Mouse (Mus musculus) heart, embryonic 16.5 days (tissue): Measurements from ENCODE around the gene Tmtc3. TPM values are rescaled to one million over a fixed set of nuclear protein-coding genes. Genes with fewer than 3 reads are reported as not detected.
"Not testable (repeated sequence)": the region's sequence is repeated elsewhere in the genome, so short reads cannot be mapped to it uniquely, and the experiment has no call there.

Source experiments
- ATAC-seq: fragments of 200-750 bp; cut with Nextera tagmentation; replicated peaks from 2 replicates; pipeline ENCODE4 v1.8.0; 2017; ENCODE audit warnings: moderate number of reproducible peaks; ENCODE audit not compliant: insufficient read depth, low FRiP score; ENCODE audit errors: extremely low read depth
- H3K27ac ChIP-seq: fragments of 300-500 bp; sonication (generic); 2 replicates; pipeline ENCODE4 v1.5.1; 2014; ENCODE audit warnings: mild to moderate bottlenecking, low read length, control low read depth, moderate library complexity
- H3K27me3 ChIP-seq: fragments of 300-500 bp; sonication (generic); 2 replicates; pipeline ENCODE4 v1.6.1; 2014; ENCODE audit warnings: low read length, mixed read lengths; ENCODE audit not compliant: control insufficient read depth, insufficient read depth
- H3K36me3 ChIP-seq: fragments of 300-500 bp; sonication (generic); 2 replicates; pipeline ENCODE4 v1.6.1; 2014; ENCODE audit not compliant: control insufficient read depth, insufficient read depth
- H3K4me1 ChIP-seq: fragments of 300-500 bp; sonication (generic); 2 replicates; pipeline ENCODE4 v1.6.1; 2014; ENCODE audit warnings: low read length, mixed read lengths; ENCODE audit not compliant: control insufficient read depth, insufficient read depth
- H3K4me2 ChIP-seq: fragments of 300-500 bp; sonication (generic); 2 replicates; pipeline ENCODE4 v1.6.1; 2014; ENCODE audit warnings: low read depth, mild to moderate bottlenecking, control low read depth, low read length
- H3K4me3 ChIP-seq: fragments of 300-500 bp; sonication (generic); 2 replicates; pipeline ENCODE4 v1.5.1; 2014; ENCODE audit warnings: mild to moderate bottlenecking, control low read depth, low read length
- H3K9ac ChIP-seq: fragments of 300-500 bp; sonication (generic); 2 replicates; pipeline ENCODE4 v1.6.1; 2014; ENCODE audit warnings: low read length, control low read depth
- H3K9me3 ChIP-seq: fragments of 300-500 bp; sonication (generic); replicated peaks from 2 replicates; pipeline ENCODE4 v1.6.1; 2016; ENCODE audit warnings: low read length; ENCODE audit not compliant: control insufficient read depth
- WGBS: fragments of 180-500 bp; shearing (Covaris S2); extraction: QIAGEN DNeasy Blood & Tissue Kit; methylation state at CpG from one replicate; pipeline ENCODE4 v1.1.7; 2014; 5-methylcytosine and 5-hydroxymethylcytosine counted together
- polyA plus RNA-seq: library from polyadenylated mRNA; unstranded; fragments of >200 nt; fragmentation: Nextera tagmentation; extraction: Ambion mirVana; gene quantifications from 2 replicates; pipeline ENCODE4 v1.2.1, GENCODE M21; 2015

Tmtc3 gene
- polyA plus RNA-seq, 1 experiment from 2014 or later, result 12.5 TPM

GRCm38 (mm10) chr10:100479538-100479937 is 7.6 kb downstream of the Tmtc3 start:
- H3K4me1 ChIP-seq, result no peaks in the 10 kb centered on the region
- no peaks in the 10 kb centered on the region for H3K9me3 ChIP-seq
- 88% methylated on average over 3 of the region's 3 CpGs for WGBS
- no peak overlapping the region for H3K27ac ChIP-seq
- no peak overlapping the region for H3K9ac ChIP-seq
- ATAC-seq, result no peak
- H3K4me3 ChIP-seq, result no peak overlapping the region
- H3K36me3 ChIP-seq, result peaks cover 6% of the 10 kb centered on the region
- no peaks in the 10 kb centered on the region for H3K27me3 ChIP-seq
- H3K4me2 ChIP-seq, result no peak overlapping the region

- Histone ChIP-seq H3K4me2 (no peak overlapping the region), H3K9me3 (no peaks in the 10 kb centered on the region), H3K36me3 (peaks cover 8% of the 10 kb centered on the region), H3K27ac (no peak overlapping the region), H3K4me3 (no peak overlapping the region), H3K4me1 (no peaks in the 10 kb centered on the region), H3K27me3 (no peaks in the 10 kb centered on the region), H3K9ac (no peak overlapping the region)
- WGBS, result 49% methylated on average over 3 of the region's 3 CpGs
- no peak for ATAC-seq
Measured at GRCm38 (mm10) chr10:100475040-100475439, 12.1 kb downstream of the Tmtc3 start.

- ATAC-seq, result no peak
- H3K27me3 ChIP-seq, result no peaks in the 10 kb centered on the region
- H3K9ac ChIP-seq, result no peak overlapping the region
- no peak overlapping the region for H3K4me2 ChIP-seq
- peaks cover 13% of the 10 kb centered on the region for H3K36me3 ChIP-seq
- no peaks in the 10 kb centered on the region for H3K4me1 ChIP-seq
- H3K4me3 ChIP-seq, result no peak overlapping the region
- no peak overlapping the region for H3K27ac ChIP-seq
- no peaks in the 10 kb centered on the region for H3K9me3 ChIP-seq
Measured at GRCm38 (mm10) chr10:100460515-100460914, 26.6 kb downstream of the Tmtc3 start.

- H3K36me3 ChIP-seq, result peaks cover 13% of the 10 kb centered on the region
- H3K9me3 ChIP-seq, result no peaks in the 10 kb centered on the region
- no peak overlapping the region for H3K27ac ChIP-seq
- ATAC-seq, result no peak
- H3K27me3 ChIP-seq, result no peaks in the 10 kb centered on the region
- H3K4me3 ChIP-seq, result no peak overlapping the region
- no peak overlapping the region for H3K9ac ChIP-seq
- H3K4me2 ChIP-seq, result no peak overlapping the region
- no peaks in the 10 kb centered on the region for H3K4me1 ChIP-seq
Measured at GRCm38 (mm10) chr10:100449394-100449793, 37.8 kb downstream of the Tmtc3 start.

GRCm38 (mm10) chr10:100427592-100427991 is 59.6 kb downstream of the Tmtc3 start:
- ATAC-seq, result 0 out of 2 replicates have a peak, but pooled peaks have one; percentile 18
- Histone ChIP-seq H3K27ac (no peak overlapping the region), H3K9ac (no peak overlapping the region), H3K36me3 (no peaks in the 10 kb centered on the region), H3K27me3 (no peaks in the 10 kb centered on the region), H3K9me3 (no peaks in the 10 kb centered on the region), H3K4me3 (no peak overlapping the region), H3K4me2 (no peak overlapping the region), H3K4me1 (no peaks in the 10 kb centered on the region)
- WGBS, result 48% methylated on average over 2 of the region's 2 CpGs

GRCm38 (mm10) chr10:100415566-100415965 is 71.6 kb downstream of the Tmtc3 start:
- Histone ChIP-seq H3K27ac (no peak overlapping the region), H3K9ac (no peak overlapping the region), H3K36me3 (no peaks in the 10 kb centered on the region), H3K27me3 (no peaks in the 10 kb centered on the region), H3K4me1 (no peaks in the 10 kb centered on the region), H3K4me2 (no peak overlapping the region), H3K9me3 (no peaks in the 10 kb centered on the region), H3K4me3 (no peak overlapping the region)
- no peak for ATAC-seq
- 75% methylated on average over 7 of the region's 7 CpGs for WGBS

- H3K9me3 ChIP-seq, H3K4me2 ChIP-seq, ATAC-seq, H3K4me1 ChIP-seq, H3K27ac ChIP-seq, H3K4me3 ChIP-seq, H3K36me3 ChIP-seq, H3K27me3 ChIP-seq, H3K9ac ChIP-seq: not testable (repeated sequence)
- 79% methylated on average over 6 of the region's 6 CpGs for WGBS
Measured at GRCm38 (mm10) chr10:100402301-100402700, 84.8 kb downstream of the Tmtc3 start.

Other genes starting within 250 kb of the Tmtc3 start
- not detected in 2 replicates for gene Gm4301, start 151.7 kb downstream of the Tmtc3 start, polyA plus RNA-seq
- not detected in 2 replicates for gene Gm4302, start 146.5 kb downstream of the Tmtc3 start, polyA plus RNA-seq
- gene Gm4303, start 141.4 kb downstream of the Tmtc3 start, polyA plus RNA-seq, result not detected in 2 replicates
- not detected in 2 replicates for gene Gm4305, start 136.3 kb downstream of the Tmtc3 start, polyA plus RNA-seq
- not detected in 2 replicates for gene Gm4307, start 126.0 kb downstream of the Tmtc3 start, polyA plus RNA-seq
- not detected in 2 replicates for gene Gm4312, start 104.8 kb downstream of the Tmtc3 start, polyA plus RNA-seq
- gene Cep290, start 208 bp upstream of the Tmtc3 start, polyA plus RNA-seq, result 2.4 and 2.8 TPM in 2 replicates
- gene 4930430F08Rik, start 103.1 kb upstream of the Tmtc3 start, polyA plus RNA-seq, result 7.4 and 7.8 TPM in 2 replicates
- not detected in 2 replicates for gene 1700017N19Rik, start 103.1 kb upstream of the Tmtc3 start, polyA plus RNA-seq